Mouse (Mus musculus): ENCODE data around the gene Qtrt2. TPM values are rescaled to one million over a fixed set of nuclear protein-coding genes. Genes with fewer than 3 reads are reported as not detected.

Gene Qtrt2
- total and polyA plus RNA-seq, 3 experiments = 6.0 to 27.5 (median 24.8) TPM

DNA sequence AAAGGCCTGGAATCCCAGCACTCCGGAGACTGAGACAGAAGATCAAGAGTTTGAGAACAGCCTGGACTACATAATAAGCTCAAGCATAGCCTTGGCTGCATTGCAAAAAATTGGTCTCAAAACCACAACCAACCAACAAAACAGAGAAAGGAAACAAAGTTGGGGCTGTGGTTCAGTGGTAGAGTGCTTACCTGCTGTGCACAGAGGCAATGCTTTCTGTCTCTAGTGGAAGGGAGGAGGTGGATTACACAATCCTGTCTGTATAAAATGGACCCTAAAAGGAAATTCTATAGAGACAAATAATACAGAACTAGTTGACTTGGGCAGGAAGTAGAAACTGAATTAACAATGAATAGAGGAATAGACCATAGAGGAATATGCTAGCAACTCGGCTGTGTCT lies 94.7 kb downstream of the Qtrt2 start:
- ATAC-seq (ENCODE audit: extremely low read depth, insufficient number of reproducible peaks, low FRiP score, poor library complexity, severe bottlenecking) (no peak), DNase-seq (ENCODE audit: low spot score) (no peak)
- TF ChIP-seq GATA2 (IDR thresholded peaks at IDR 0.05; ENCODE audit: borderline replicate concordance, low read depth, low read length) (no peak), GATA1 (IDR thresholded peaks at IDR 0.05; ENCODE audit: borderline replicate concordance, low read length) (no peak), CTCF (IDR thresholded peaks at IDR 0.05; ENCODE audit: low read depth, low read length) (no peak), POLR2AphosphoS5 (IDR thresholded peaks at IDR 0.05; ENCODE audit: insufficient replicate concordance, low read depth, low read length) (no peak), TAL1 (conservative IDR thresholded peaks at IDR 0.05; ENCODE audit: low read depth, low read length) (no peak)
- no peaks in the 10 kb centered on the region for H3K36me3 ChIP-seq (replicated peaks)
- no peaks in the 10 kb centered on the region for H3K9me3 ChIP-seq (replicated peaks)
- H3K4me3 ChIP-seq (ENCODE audit: low read depth, low read length) = no peak overlapping the region
- H3K4me1 ChIP-seq (ENCODE audit: insufficient read depth, low read depth, low read length) = no peaks in the 10 kb centered on the region
- peaks cover 3% of the 10 kb centered on the region for H3K27me3 ChIP-seq (ENCODE audit: insufficient read depth, low read length)

DNA sequence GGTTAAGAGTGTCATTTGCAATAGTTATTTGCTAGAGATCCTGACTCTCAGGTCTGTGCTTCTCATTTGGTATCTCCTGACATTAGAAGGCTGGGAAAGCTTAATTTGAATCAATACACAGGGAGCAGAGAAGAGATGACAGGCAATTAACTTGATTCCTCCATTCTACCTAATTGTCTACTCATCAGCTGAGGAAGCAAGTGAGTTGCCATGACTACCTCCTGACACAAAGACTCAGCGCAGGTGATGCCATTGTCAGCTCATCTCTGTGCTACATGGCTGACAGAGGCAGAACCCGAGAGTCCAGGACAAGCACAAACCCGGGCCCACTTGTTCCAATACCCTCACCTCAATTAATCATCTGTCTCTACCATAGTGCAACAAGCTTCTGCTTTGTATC lies 99.1 kb downstream of the Qtrt2 start:
- Histone ChIP-seq H3K27me3 (ENCODE audit: insufficient read depth, low read length) (peaks cover 6% of the 10 kb centered on the region), H3K9me3 (replicated peaks) (no peaks in the 10 kb centered on the region), H3K4me1 (ENCODE audit: insufficient read depth, low read depth, low read length) (no peaks in the 10 kb centered on the region), H3K4me3 (ENCODE audit: low read depth, low read length) (no peak overlapping the region), H3K36me3 (replicated peaks) (no peaks in the 10 kb centered on the region)
- ATAC-seq (ENCODE audit: extremely low read depth, insufficient number of reproducible peaks, low FRiP score, poor library complexity, severe bottlenecking) = no peak
- TF ChIP-seq GATA1 (IDR thresholded peaks at IDR 0.05; ENCODE audit: borderline replicate concordance, low read length) (no peak), GATA2 (IDR thresholded peaks at IDR 0.05; ENCODE audit: borderline replicate concordance, low read depth, low read length) (no peak), POLR2AphosphoS5 (IDR thresholded peaks at IDR 0.05; ENCODE audit: insufficient replicate concordance, low read depth, low read length) (no peak), TAL1 (conservative IDR thresholded peaks at IDR 0.05; ENCODE audit: low read depth, low read length) (no peak), CTCF (IDR thresholded peaks at IDR 0.05; ENCODE audit: low read depth, low read length) (no peak)
- DNase-seq (ENCODE audit: low spot score) = no peak

DNA sequence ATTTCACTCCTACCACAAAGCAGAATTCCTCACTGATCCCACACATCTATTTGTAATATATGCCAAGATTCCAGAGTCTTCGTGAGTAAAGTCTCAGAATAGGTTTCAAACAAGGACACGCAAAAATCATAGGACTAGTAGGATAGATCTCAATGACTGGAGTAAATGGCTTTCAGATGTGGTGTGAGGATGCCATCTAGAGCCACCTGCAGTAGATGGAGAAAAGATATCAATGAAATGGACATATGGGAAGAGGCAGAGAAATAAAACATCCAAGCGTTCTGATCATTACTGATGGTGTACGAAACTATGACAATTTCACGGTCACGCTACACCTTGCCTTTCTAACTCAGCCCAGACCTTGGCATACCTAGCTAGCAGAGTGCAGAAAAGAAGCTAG lies 108.2 kb downstream of the Qtrt2 start:
- Histone ChIP-seq H3K9me3 (replicated peaks) (no peaks in the 10 kb centered on the region), H3K4me3 (ENCODE audit: low read depth, low read length) (no peak overlapping the region), H3K4me1 (ENCODE audit: insufficient read depth, low read depth, low read length) (no peaks in the 10 kb centered on the region), H3K27me3 (ENCODE audit: insufficient read depth, low read length) (peaks cover 3% of the 10 kb centered on the region; the same call in 1 of the 2 replicates), H3K36me3 (replicated peaks) (no peaks in the 10 kb centered on the region)
- TF ChIP-seq TAL1 (conservative IDR thresholded peaks at IDR 0.05; ENCODE audit: low read depth, low read length) (no peak), GATA2 (IDR thresholded peaks at IDR 0.05; ENCODE audit: borderline replicate concordance, low read depth, low read length) (no peak), GATA1 (IDR thresholded peaks at IDR 0.05; ENCODE audit: borderline replicate concordance, low read length) (no peak), CTCF (IDR thresholded peaks at IDR 0.05; ENCODE audit: low read depth, low read length) (no peak), POLR2AphosphoS5 (IDR thresholded peaks at IDR 0.05; ENCODE audit: insufficient replicate concordance, low read depth, low read length) (no peak)
- ATAC-seq (ENCODE audit: extremely low read depth, insufficient number of reproducible peaks, low FRiP score, poor library complexity, severe bottlenecking) (no peak), DNase-seq (ENCODE audit: low spot score) (no peak)

DNA sequence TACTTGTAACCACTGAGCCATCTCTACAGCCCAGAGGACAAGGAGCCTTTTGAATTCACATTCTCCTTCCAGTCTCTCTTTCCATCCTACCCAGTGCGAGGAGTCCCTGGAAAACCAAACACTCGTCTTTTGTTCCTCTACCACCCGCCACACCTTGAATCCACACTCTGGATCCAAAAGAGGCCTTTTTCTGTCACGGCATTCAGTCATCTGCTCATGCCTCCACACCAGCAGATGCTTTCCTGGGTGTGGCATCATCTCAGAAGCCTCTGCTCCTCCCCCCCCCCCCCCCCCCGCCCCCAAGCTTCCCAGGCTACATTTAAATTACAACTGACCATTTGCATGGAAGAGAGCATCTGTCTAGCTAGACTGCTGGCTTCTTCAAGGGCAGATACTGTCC lies 110.3 kb downstream of the Qtrt2 start:
- no peaks in the 10 kb centered on the region for H3K36me3 ChIP-seq (replicated peaks)
- DNase-seq (ENCODE audit: low spot score) (no peak), ATAC-seq (ENCODE audit: extremely low read depth, insufficient number of reproducible peaks, low FRiP score, poor library complexity, severe bottlenecking) (no peak)
- no peaks in the 10 kb centered on the region for H3K9me3 ChIP-seq (replicated peaks)
- no peaks in the 10 kb centered on the region for H3K27me3 ChIP-seq (ENCODE audit: insufficient read depth, low read length)
- H3K4me1 ChIP-seq (ENCODE audit: insufficient read depth, low read depth, low read length) = no peaks in the 10 kb centered on the region
- no peak overlapping the region for H3K4me3 ChIP-seq (ENCODE audit: low read depth, low read length)
- no peak for TF ChIP-seq POLR2AphosphoS5 (IDR thresholded peaks at IDR 0.05; ENCODE audit: insufficient replicate concordance, low read depth, low read length)

DNA sequence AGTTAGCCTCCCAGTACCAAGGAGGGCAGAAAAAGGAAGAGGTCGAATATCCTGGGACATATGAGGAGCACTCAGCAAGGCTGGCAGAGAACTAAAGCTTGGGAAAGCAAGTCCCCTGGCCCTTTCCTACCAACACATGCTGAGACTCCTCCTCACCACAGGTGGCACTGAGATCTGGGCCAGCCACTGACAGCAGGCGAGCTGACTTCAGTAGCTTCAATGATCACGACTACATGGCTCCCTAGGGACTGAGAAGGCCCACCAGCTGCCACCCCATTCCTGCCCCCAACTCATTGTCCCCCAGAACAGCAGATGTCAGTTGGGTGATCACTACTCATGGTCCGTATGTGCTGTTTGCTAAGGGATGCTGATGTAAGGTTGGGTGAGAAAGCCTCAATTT lies 112.0 kb downstream of the Qtrt2 start:
- Histone ChIP-seq H3K4me3 (ENCODE audit: low read depth, low read length) (no peak overlapping the region), H3K27me3 (ENCODE audit: insufficient read depth, low read length) (no peaks in the 10 kb centered on the region), H3K36me3 (replicated peaks) (no peaks in the 10 kb centered on the region), H3K4me1 (ENCODE audit: insufficient read depth, low read depth, low read length) (no peaks in the 10 kb centered on the region), H3K9me3 (replicated peaks) (no peaks in the 10 kb centered on the region)
- TF ChIP-seq GATA1 (IDR thresholded peaks at IDR 0.05; ENCODE audit: borderline replicate concordance, low read length) (no peak), GATA2 (IDR thresholded peaks at IDR 0.05; ENCODE audit: borderline replicate concordance, low read depth, low read length) (no peak), TAL1 (conservative IDR thresholded peaks at IDR 0.05; ENCODE audit: low read depth, low read length) (no peak)
- no peak for ATAC-seq (ENCODE audit: extremely low read depth, insufficient number of reproducible peaks, low FRiP score, poor library complexity, severe bottlenecking)
- DNase-seq (ENCODE audit: low spot score) = no peak

Other genes starting within 250 kb of the Qtrt2 start
- not detected in 2 replicates for gene Drd3, start 172.8 kb downstream of the Qtrt2 start, total RNA-seq (2014; fragmentation: Nextera tagmentation)
- not detected in 2 replicates for gene Drd3, start 172.8 kb downstream of the Qtrt2 start, total RNA-seq (2017)
- gene Drd3, start 172.8 kb downstream of the Qtrt2 start, polyA plus RNA-seq (2012) = not detected in 2 replicates
- gene Ccdc191, start 37.0 kb downstream of the Qtrt2 start, total RNA-seq (2014; fragmentation: Nextera tagmentation) = 16.3 and 22.2 TPM in 2 replicates
- gene Ccdc191, start 37.0 kb downstream of the Qtrt2 start, total RNA-seq (2017) = 11.2 and 19.6 TPM in 2 replicates
- 1.9 and 2.9 TPM in 2 replicates for gene Ccdc191, start 37.0 kb downstream of the Qtrt2 start, polyA plus RNA-seq (2012)
- gene Zdhhc23, start 53.0 kb upstream of the Qtrt2 start, total RNA-seq (2014; fragmentation: Nextera tagmentation) = 0.90 TPM in 1 of 2 replicates, not detected in the other
- 0.52 and 0.55 TPM in 2 replicates for gene Zdhhc23, start 53.0 kb upstream of the Qtrt2 start, total RNA-seq (2017)
- 0.11 and 0.21 TPM in 2 replicates for gene Zdhhc23, start 53.0 kb upstream of the Qtrt2 start, polyA plus RNA-seq (2012)
- 1.4 and 1.7 TPM in 2 replicates for gene Gramd1c, start 136.5 kb upstream of the Qtrt2 start, total RNA-seq (2014; fragmentation: Nextera tagmentation)
- 8.4 and 11.2 TPM in 2 replicates for gene Gramd1c, start 136.5 kb upstream of the Qtrt2 start, total RNA-seq (2017)
- 0.08 and 0.10 TPM in 2 replicates for gene Gramd1c, start 136.5 kb upstream of the Qtrt2 start, polyA plus RNA-seq (2012)
- 57.4 and 62.7 TPM in 2 replicates for gene Atp6v1a, start 212.9 kb upstream of the Qtrt2 start, total RNA-seq (2014; fragmentation: Nextera tagmentation)
- gene Atp6v1a, start 212.9 kb upstream of the Qtrt2 start, total RNA-seq (2017) = 158 and 174 TPM in 2 replicates
- gene Atp6v1a, start 212.9 kb upstream of the Qtrt2 start, polyA plus RNA-seq (2012) = 1.6 and 2.7 TPM in 2 replicates
- 171 and 207 TPM in 2 replicates for gene Naa50, start 213.0 kb upstream of the Qtrt2 start, total RNA-seq (2014; fragmentation: Nextera tagmentation)
- gene Naa50, start 213.0 kb upstream of the Qtrt2 start, total RNA-seq (2017) = 73.3 and 89.8 TPM in 2 replicates
- gene Naa50, start 213.0 kb upstream of the Qtrt2 start, polyA plus RNA-seq (2012) = 44.5 and 57.3 TPM in 2 replicates
- 50.4 and 56.7 TPM in 2 replicates for gene Usf3, start 246.4 kb upstream of the Qtrt2 start, total RNA-seq (2014; fragmentation: Nextera tagmentation)
- 10.2 TPM in 2 replicates for gene Usf3, start 246.4 kb upstream of the Qtrt2 start, total RNA-seq (2017)
- 4.0 and 4.4 TPM in 2 replicates for gene Usf3, start 246.4 kb upstream of the Qtrt2 start, polyA plus RNA-seq (2012)

All from G1E (cell line).